Mouse (Mus musculus) gonadal fat pad, adult 2 months (tissue): ENCODE measurements around the gene Gata1. TPM values are rescaled to one million over a fixed set of nuclear protein-coding genes. Genes with fewer than 3 reads are reported as not detected.
"Not testable (repeated sequence)": the region's sequence is repeated elsewhere in the genome, so short reads cannot be mapped to it uniquely, and the experiment has no call there.

Source experiments
- DNase-seq: peaks from one replicate; pipeline ENCODE4 v3.0.0-alpha.2; 2012; ENCODE audit warnings: low read depth
- polyA plus RNA-seq: library from polyadenylated mRNA; depleted of rRNA; stranded (reverse); fragments of >200 nt; gene quantifications from 2 replicates; pipeline ENCODE4 v1.2.3, GENCODE M21; 2012; rRNA removed

Gata1 gene
- polyA plus RNA-seq = 0.13 and 0.16 TPM in 2 replicates

GRCm38 (mm10) chrX:7977892-7978291 is at the start of gene Gata1:
TSS of gene Gata1 (minus strand) at chrX:7978071.
- DNase-seq = no peak

GRCm38 (mm10) chrX:8026811-8027210 is 48.9 kb upstream of the Gata1 start:
- no peak for DNase-seq

GRCm38 (mm10) chrX:8024795-8025194 is 46.9 kb upstream of the Gata1 start:
- no peak for DNase-seq

- DNase-seq = no peak
These were observed 42.4 kb upstream of the Gata1 start for GRCm38 (mm10) chrX:8020111-8020778.

GRCm38 (mm10) chrX:8018286-8018685 is 40.4 kb upstream of the Gata1 start, which contains the start of gene Glod5:
TSS of gene Glod5 (minus strand) at chrX:8018492.
- DNase-seq = no peak

- DNase-seq = no peak
These were observed 39.3 kb upstream of the Gata1 start for GRCm38 (mm10) chrX:8017142-8017541.

GRCm38 (mm10) chrX:8015675-8016074 is 37.8 kb upstream of the Gata1 start:
- DNase-seq = not testable (repeated sequence)

- no peak for DNase-seq
These were observed 35.9 kb upstream of the Gata1 start for GRCm38 (mm10) chrX:8013569-8014314.

GRCm38 (mm10) chrX:8013157-8013556 is 35.3 kb upstream of the Gata1 start:
- no peak for DNase-seq

- DNase-seq = not testable (repeated sequence)
These were observed 31.5 kb upstream of the Gata1 start for GRCm38 (mm10) chrX:8009356-8009755.

- DNase-seq = no peak
These were observed 30.7 kb upstream of the Gata1 start for GRCm38 (mm10) chrX:8008543-8008942.

- DNase-seq = no peak
These were observed 25.1 kb upstream of the Gata1 start for GRCm38 (mm10) chrX:8002971-8003370.

- DNase-seq = no peak
These were observed 24.1 kb upstream of the Gata1 start for GRCm38 (mm10) chrX:8002001-8002400.

GRCm38 (mm10) chrX:8000546-8001192 is 22.8 kb upstream of the Gata1 start:
- no peak for DNase-seq

- DNase-seq = no peak
These were observed 15.3 kb upstream of the Gata1 start for GRCm38 (mm10) chrX:7993068-7993735.

GRCm38 (mm10) chrX:7992379-7993067 is 14.7 kb upstream of the Gata1 start:
- DNase-seq = no peak

GRCm38 (mm10) chrX:7981368-7981767 is 3.5 kb upstream of the Gata1 start:
- DNase-seq = no peak

- DNase-seq = no peak
These were observed 6.6 kb downstream of the Gata1 start for GRCm38 (mm10) chrX:7971292-7971691.

- no peak for DNase-seq
These were observed 9.0 kb downstream of the Gata1 start for GRCm38 (mm10) chrX:7968899-7969298.

- DNase-seq = no peak
These were observed 9.6 kb downstream of the Gata1 start for GRCm38 (mm10) chrX:7968226-7968625.

- no peak for DNase-seq
These were observed 10.2 kb downstream of the Gata1 start for GRCm38 (mm10) chrX:7967596-7968201.
